Mouse (Mus musculus): Measurements from ENCODE around the gene Ppef2.

Gene Ppef2

GRCm38 (mm10) chr5:92239333-92240232 lies 16.5 kb downstream of the Ppef2 start:
- DNase-seq (ENCODE audit: low spot score): peak; percentile 83

GRCm38 (mm10) chr5:92234939-92235557 lies 21.0 kb downstream of the Ppef2 start:
- no peak for DNase-seq (ENCODE audit: low spot score)

GRCm38 (mm10) chr5:92233366-92233765 lies 22.7 kb downstream of the Ppef2 start:
- DNase-seq (ENCODE audit: low spot score): no peak

- no peak for DNase-seq (ENCODE audit: low spot score)
Measured at GRCm38 (mm10) chr5:92231836-92232235, 24.2 kb downstream of the Ppef2 start.

GRCm38 (mm10) chr5:92230306-92230705 lies 25.8 kb downstream of the Ppef2 start:
- no peak for DNase-seq (ENCODE audit: low spot score)

- no peak for DNase-seq (ENCODE audit: low spot score)
Measured at GRCm38 (mm10) chr5:92229514-92229913, 26.6 kb downstream of the Ppef2 start.

- DNase-seq (ENCODE audit: low spot score): no peak
Measured at GRCm38 (mm10) chr5:92228776-92229175, 27.3 kb downstream of the Ppef2 start.

GRCm38 (mm10) chr5:92227782-92228181 lies 28.3 kb downstream of the Ppef2 start:
- DNase-seq (ENCODE audit: low spot score): no peak

GRCm38 (mm10) chr5:92220287-92220902 lies 35.7 kb downstream of the Ppef2 start:
- DNase-seq (ENCODE audit: low spot score): peak; percentile 56

GRCm38 (mm10) chr5:92219826-92220225 lies 36.3 kb downstream of the Ppef2 start:
- peak; percentile 82 for DNase-seq (ENCODE audit: low spot score)

GRCm38 (mm10) chr5:92218915-92219793 lies 36.9 kb downstream of the Ppef2 start:
- no peak for DNase-seq (ENCODE audit: low spot score)

GRCm38 (mm10) chr5:92215308-92215707 lies 40.8 kb downstream of the Ppef2 start, which contains the start of gene U90926:
Gene U90926 (minus strand): TSS chr5:92215408.
- DNase-seq (ENCODE audit: low spot score): no peak

GRCm38 (mm10) chr5:92212231-92212630 lies 43.8 kb downstream of the Ppef2 start:
- peak; percentile 82 for DNase-seq (ENCODE audit: low spot score)

GRCm38 (mm10) chr5:92210205-92210604 lies 45.9 kb downstream of the Ppef2 start:
- DNase-seq (ENCODE audit: low spot score): no peak

- DNase-seq (ENCODE audit: low spot score): peak; percentile 33
Measured at GRCm38 (mm10) chr5:92206121-92206520, 50.0 kb downstream of the Ppef2 start.

- peak; percentile 96 for DNase-seq (ENCODE audit: low spot score)
Measured at GRCm38 (mm10) chr5:92205706-92206105, 50.4 kb downstream of the Ppef2 start.

GRCm38 (mm10) chr5:92205184-92205583 lies 50.9 kb downstream of the Ppef2 start:
- no peak for DNase-seq (ENCODE audit: low spot score)

GRCm38 (mm10) chr5:92204162-92205036 lies 51.7 kb downstream of the Ppef2 start:
- DNase-seq (ENCODE audit: low spot score): no peak

GRCm38 (mm10) chr5:92198266-92198665 lies 57.8 kb downstream of the Ppef2 start:
- DNase-seq (ENCODE audit: low spot score): no peak

GRCm38 (mm10) chr5:92196895-92197811 lies 58.9 kb downstream of the Ppef2 start:
- DNase-seq (ENCODE audit: low spot score): no peak

Data from adipocyte (in vitro differentiated cells).